Mouse (Mus musculus): ENCODE results near the gene Sla2. TPM values are rescaled to one million over a fixed set of nuclear protein-coding genes. Genes with fewer than 3 reads are reported as not detected.
"Not testable (repeated sequence)": the region's sequence is repeated elsewhere in the genome, so short reads cannot be mapped to it uniquely, and the experiment has no call there.

Gene Sla2
- total RNA-seq, 2 experiments from 2014 or later = 0.30 to 0.42 TPM

- DNase-seq (ENCODE audit: low spot score in 2 of 2) = no peak
Observed at GRCm38 (mm10) chr2:156869554-156869953, 17.4 kb downstream of the Sla2 start.

GRCm38 (mm10) chr2:156868994-156869393 lies 18.0 kb downstream of the Sla2 start:
- DNase-seq (ENCODE audit: low spot score in 2 of 2) = peak in 1 of 2 experiments; percentile 35

GRCm38 (mm10) chr2:156864481-156864880 lies 22.5 kb downstream of the Sla2 start:
- no peak for DNase-seq (ENCODE audit: low spot score in 2 of 2)

- no peak for DNase-seq (ENCODE audit: low spot score in 2 of 2)
Observed at GRCm38 (mm10) chr2:156863487-156864160, 23.4 kb downstream of the Sla2 start.

GRCm38 (mm10) chr2:156862772-156863486 lies 24.1 kb downstream of the Sla2 start, which contains the start of gene Rab5if:
Rab5if (plus strand) TSS chr2:156863128.
- DNase-seq (ENCODE audit: low spot score in 2 of 2) = peak; percentile 98

- DNase-seq (ENCODE audit: low spot score in 2 of 2) = no peak
Observed at GRCm38 (mm10) chr2:156862041-156862717, 24.8 kb downstream of the Sla2 start.

GRCm38 (mm10) chr2:156858671-156859070 lies 28.3 kb downstream of the Sla2 start:
- no peak for DNase-seq (ENCODE audit: low spot score in 2 of 2)

- DNase-seq (ENCODE audit: low spot score in 2 of 2) = no peak
Observed at GRCm38 (mm10) chr2:156857835-156858234, 29.2 kb downstream of the Sla2 start, which contains the start of gene 4930518I15Rik. 4930518I15Rik (minus strand) TSS chr2:156857946.

- DNase-seq (ENCODE audit: low spot score in 2 of 2) = no peak
Observed at GRCm38 (mm10) chr2:156857385-156857791, 29.6 kb downstream of the Sla2 start.

GRCm38 (mm10) chr2:156856311-156856710 lies 30.7 kb downstream of the Sla2 start:
- no peak for DNase-seq (ENCODE audit: low spot score in 2 of 2)

- DNase-seq (ENCODE audit: low spot score in 2 of 2) = peak in 1 of 2 experiments; percentile 69
Observed at GRCm38 (mm10) chr2:156853999-156854771, 32.8 kb downstream of the Sla2 start.

- DNase-seq (ENCODE audit: low spot score in 2 of 2) = not testable (repeated sequence)
Observed at GRCm38 (mm10) chr2:156853584-156853983, 33.4 kb downstream of the Sla2 start.

- DNase-seq (ENCODE audit: low spot score in 2 of 2) = no peak
Observed at GRCm38 (mm10) chr2:156850505-156850904, 36.5 kb downstream of the Sla2 start.

GRCm38 (mm10) chr2:156848526-156849182 lies 38.3 kb downstream of the Sla2 start:
- no peak for DNase-seq (ENCODE audit: low spot score in 2 of 2)

GRCm38 (mm10) chr2:156847653-156848052 lies 39.3 kb downstream of the Sla2 start:
- no peak for DNase-seq (ENCODE audit: low spot score in 2 of 2)

GRCm38 (mm10) chr2:156844715-156845114 lies 42.3 kb downstream of the Sla2 start:
- DNase-seq (ENCODE audit: low spot score in 2 of 2) = no peak

GRCm38 (mm10) chr2:156843331-156843730 lies 43.7 kb downstream of the Sla2 start:
- DNase-seq (ENCODE audit: low spot score in 2 of 2) = no peak

- DNase-seq (ENCODE audit: low spot score in 2 of 2) = no peak
Observed at GRCm38 (mm10) chr2:156842711-156843110, 44.3 kb downstream of the Sla2 start.

GRCm38 (mm10) chr2:156841841-156842706 lies 44.9 kb downstream of the Sla2 start:
- DNase-seq (ENCODE audit: low spot score in 2 of 2) = no peak

Measured in layer of hippocampus, adult 18-20 months (tissue).